Mouse (Mus musculus): ENCODE measurements around the gene Cox7a2. TPM values are rescaled to one million over a fixed set of nuclear protein-coding genes. Genes with fewer than 3 reads are reported as not detected.

Gene Cox7a2
- polyA plus RNA-seq, 1 experiment from 2014 or later, result 669 TPM

GRCm38 (mm10) chr9:79718481-79719370 lies 41.0 kb downstream of the Cox7a2 start, which contains the start of gene Col12a1:
TSS of gene Col12a1 (minus strand) at chr9:79718831.
- H3K27ac ChIP-seq (ENCODE audit: low read depth, low read length), result peak within 1 kb of the TSS; percentile 38
- H3K9me3 ChIP-seq (ENCODE audit: control insufficient read depth, low read length), result no peaks in the 10 kb centered on the region; the same call in 1 of the 2 replicates
- H3K4me3 ChIP-seq (ENCODE audit: low read length), result peak within 1 kb of the TSS; percentile 41
- WGBS, result under 1% methylated on average over 64 of the region's 64 CpGs
- peaks cover 15% of the 10 kb centered on the region; the same call in 1 of the 2 replicates for H3K27me3 ChIP-seq (ENCODE audit: control insufficient read depth, insufficient read depth, low read length)
- no peaks in the 10 kb centered on the region for H3K36me3 ChIP-seq (ENCODE audit: control insufficient read depth, insufficient read depth, low read length)
- peak; percentile 74 for ATAC-seq (ENCODE audit: low FRiP score, low TSS enrichment)
- peaks cover 34% of the 10 kb centered on the region for H3K4me1 ChIP-seq (ENCODE audit: control insufficient read depth, insufficient read depth, low read length)
- peak within 1 kb of the TSS; percentile 56 for H3K4me2 ChIP-seq (replicated peaks; ENCODE audit: low read depth, low read length)
- peak within 1 kb of the TSS; percentile 47 for H3K9ac ChIP-seq (ENCODE audit: low read depth, low read length)

- Histone ChIP-seq H3K4me3 (ENCODE audit: low read length) (peak overlapping the region; percentile 41), H3K9ac (ENCODE audit: low read depth, low read length) (peak overlapping the region; percentile 47), H3K27ac (ENCODE audit: low read depth, low read length) (peak overlapping the region; percentile 38; the same call in 1 of the 2 replicates), H3K4me2 (replicated peaks; ENCODE audit: low read depth, low read length) (peak overlapping the region; percentile 56), H3K27me3 (ENCODE audit: control insufficient read depth, insufficient read depth, low read length) (peaks cover 15% of the 10 kb centered on the region; the same call in 1 of the 2 replicates), H3K9me3 (ENCODE audit: control insufficient read depth, low read length) (no peaks in the 10 kb centered on the region; the same call in 1 of the 2 replicates), H3K36me3 (ENCODE audit: control insufficient read depth, insufficient read depth, low read length) (no peaks in the 10 kb centered on the region), H3K4me1 (ENCODE audit: control insufficient read depth, insufficient read depth, low read length) (peaks cover 34% of the 10 kb centered on the region)
- ATAC-seq (ENCODE audit: low FRiP score, low TSS enrichment), result no peak
- WGBS, result 1% methylated on average over 19 of the region's 22 CpGs
These were observed 41.7 kb downstream of the Cox7a2 start for GRCm38 (mm10) chr9:79717836-79718475.

GRCm38 (mm10) chr9:79716909-79717835 lies 42.5 kb downstream of the Cox7a2 start:
- ATAC-seq (ENCODE audit: low FRiP score, low TSS enrichment), result no peak
- Histone ChIP-seq H3K27ac (ENCODE audit: low read depth, low read length) (peak overlapping the region; percentile 57; the same call in 1 of the 2 replicates), H3K36me3 (ENCODE audit: control insufficient read depth, insufficient read depth, low read length) (no peaks in the 10 kb centered on the region), H3K9ac (ENCODE audit: low read depth, low read length) (peak overlapping the region; percentile 47; the same call in 1 of the 2 replicates), H3K9me3 (ENCODE audit: control insufficient read depth, low read length) (no peaks in the 10 kb centered on the region; the same call in 1 of the 2 replicates), H3K4me1 (ENCODE audit: control insufficient read depth, insufficient read depth, low read length) (peaks cover 34% of the 10 kb centered on the region), H3K27me3 (ENCODE audit: control insufficient read depth, insufficient read depth, low read length) (peaks cover 15% of the 10 kb centered on the region; the same call in 1 of the 2 replicates), H3K4me2 (replicated peaks; ENCODE audit: low read depth, low read length) (peak overlapping the region; percentile 56), H3K4me3 (ENCODE audit: low read length) (peak overlapping the region; percentile 41)
- WGBS, result 8% methylated on average over 23 of the region's 23 CpGs

- Histone ChIP-seq H3K9ac (ENCODE audit: low read depth, low read length) (no peak overlapping the region), H3K4me2 (replicated peaks; ENCODE audit: low read depth, low read length) (peak overlapping the region; percentile 56), H3K27ac (ENCODE audit: low read depth, low read length) (no peak overlapping the region), H3K9me3 (ENCODE audit: control insufficient read depth, low read length) (no peaks in the 10 kb centered on the region; the same call in 1 of the 2 replicates), H3K36me3 (ENCODE audit: control insufficient read depth, insufficient read depth, low read length) (no peaks in the 10 kb centered on the region), H3K27me3 (ENCODE audit: control insufficient read depth, insufficient read depth, low read length) (peaks cover 15% of the 10 kb centered on the region; the same call in 1 of the 2 replicates), H3K4me1 (ENCODE audit: control insufficient read depth, insufficient read depth, low read length) (peaks cover 34% of the 10 kb centered on the region), H3K4me3 (ENCODE audit: low read length) (peak overlapping the region; percentile 41; the same call in 1 of the 2 replicates)
- ATAC-seq (ENCODE audit: low FRiP score, low TSS enrichment), result no peak
- WGBS, result 38% methylated on average over 5 of the region's 5 CpGs
These were observed 43.2 kb downstream of the Cox7a2 start for GRCm38 (mm10) chr9:79716496-79716895.

GRCm38 (mm10) chr9:79714471-79715045 lies 45.1 kb downstream of the Cox7a2 start:
- Histone ChIP-seq H3K27me3 (ENCODE audit: control insufficient read depth, insufficient read depth, low read length) (peaks cover under 1% of the 10 kb centered on the region; the same call in 1 of the 2 replicates), H3K9me3 (ENCODE audit: control insufficient read depth, low read length) (no peaks in the 10 kb centered on the region), H3K9ac (ENCODE audit: low read depth, low read length) (peak overlapping the region; percentile 20; the same call in 1 of the 2 replicates), H3K36me3 (ENCODE audit: control insufficient read depth, insufficient read depth, low read length) (no peaks in the 10 kb centered on the region), H3K27ac (ENCODE audit: low read depth, low read length) (no peak overlapping the region), H3K4me2 (replicated peaks; ENCODE audit: low read depth, low read length) (peak overlapping the region; percentile 44), H3K4me1 (ENCODE audit: control insufficient read depth, insufficient read depth, low read length) (peaks cover 20% of the 10 kb centered on the region), H3K4me3 (ENCODE audit: low read length) (peak overlapping the region; percentile 24)
- ATAC-seq (ENCODE audit: low FRiP score, low TSS enrichment), result peak; percentile 56; the same call in 1 of the 2 replicates
- whole genome bisulfite sequencing, result 7% methylated on average over 16 of the region's 16 CpGs

Other genes with a start within 250 kb of the Cox7a2 start
- 25.9 and 38.6 TPM in 2 replicates for gene Col12a1, start 41.0 kb downstream of the Cox7a2 start, polyA plus RNA-seq (2014; fragmentation: Nextera tagmentation; extraction: Ambion mirVana)
- gene Tmem30a, start 33.6 kb upstream of the Cox7a2 start, polyA plus RNA-seq (2014; fragmentation: Nextera tagmentation; extraction: Ambion mirVana), result 48.4 and 79.7 TPM in 2 replicates

Data from kidney, embryonic 14.5 days (tissue).